Mouse (Mus musculus): ENCODE measurements around the gene Dock4. TPM values are rescaled to one million over a fixed set of nuclear protein-coding genes. Genes with fewer than 3 reads are reported as not detected.

Gene Dock4
- polyA plus RNA-seq, 1 experiment from 2014 or later: 1.8 TPM

DNA sequence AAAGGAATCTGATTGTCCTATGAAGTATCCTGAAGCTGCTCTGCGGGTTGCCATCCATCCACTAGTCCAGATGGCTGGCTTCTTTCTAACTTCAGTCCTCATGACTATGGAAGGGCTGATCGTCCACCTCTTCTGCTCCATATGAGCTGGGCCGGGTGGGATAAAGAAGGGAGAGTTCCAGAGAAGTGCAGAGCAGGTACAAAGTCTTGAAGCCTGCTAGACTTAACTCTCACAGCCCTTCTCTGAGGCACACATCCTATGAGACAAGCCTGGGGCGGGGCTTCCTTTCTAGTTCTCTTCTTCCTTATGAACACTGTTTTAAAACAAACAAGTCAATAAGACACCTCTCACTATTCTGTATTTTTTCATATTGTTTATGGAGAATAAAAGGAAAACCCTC lies 245.7 kb downstream of the Dock4 start:
- H3K36me3 ChIP-seq (ENCODE audit: control insufficient read depth, insufficient read depth): no peaks in the 10 kb centered on the region
- no peaks in the 10 kb centered on the region for H3K27me3 ChIP-seq (replicated peaks; ENCODE audit: control insufficient read depth, insufficient read depth, low read length)
- H3K4me3 ChIP-seq (ENCODE audit: low read depth, low read length): no peak overlapping the region
- H3K4me2 ChIP-seq (replicated peaks; ENCODE audit: low read depth): no peak overlapping the region
- ATAC-seq: peak; percentile 38; the same call in 1 of the 2 replicates
- 76% methylated on average over 4 of the region's 4 CpGs for whole genome bisulfite sequencing
- TF ChIP-seq CTCF (IDR thresholded peaks at IDR 0.05; ENCODE audit: low read depth): no peak
- no peaks in the 10 kb centered on the region for H3K9me3 ChIP-seq (ENCODE audit: control insufficient read depth)
- H3K4me1 ChIP-seq (replicated peaks; ENCODE audit: control insufficient read depth, insufficient read depth, low read length): no peaks in the 10 kb centered on the region
- no peak overlapping the region for H3K27ac ChIP-seq (ENCODE audit: low read depth, low read length)
- no peak overlapping the region for H3K9ac ChIP-seq (ENCODE audit: low read depth, low read length)

DNA sequence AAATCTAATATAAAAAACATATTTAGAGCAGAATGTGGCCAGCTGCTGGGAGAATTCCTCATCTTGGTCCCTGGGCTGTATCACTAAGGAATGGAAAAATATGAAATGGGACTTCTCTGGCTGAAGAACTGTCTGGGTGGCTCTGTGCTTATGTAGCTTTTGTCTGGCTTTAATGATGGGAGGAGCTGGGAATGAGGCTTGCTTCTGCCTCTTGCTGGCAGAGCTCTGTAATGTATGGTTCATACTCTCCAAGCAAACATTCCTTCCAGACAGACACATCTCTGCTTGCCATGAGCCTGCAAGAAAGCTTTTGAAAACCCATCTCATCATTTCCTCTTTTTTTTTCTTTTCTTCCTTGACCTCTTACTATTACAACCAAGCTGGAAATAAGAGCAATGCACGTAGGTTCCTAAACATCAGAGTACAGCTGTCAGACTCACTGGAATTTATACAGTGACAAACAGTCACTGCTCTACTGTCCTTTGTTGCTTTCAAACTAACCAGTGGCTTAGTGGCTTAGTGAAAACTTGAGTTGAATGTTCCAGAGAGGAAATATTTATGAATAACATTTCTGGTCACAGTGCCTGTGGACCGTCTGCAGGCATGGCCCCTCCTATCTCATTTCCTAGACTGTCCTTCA lies 248.4 kb downstream of the Dock4 start:
- no peak for ATAC-seq
- Histone ChIP-seq H3K9ac (ENCODE audit: low read depth, low read length) (no peak overlapping the region), H3K27me3 (replicated peaks; ENCODE audit: control insufficient read depth, insufficient read depth, low read length) (no peaks in the 10 kb centered on the region), H3K4me1 (replicated peaks; ENCODE audit: control insufficient read depth, insufficient read depth, low read length) (no peaks in the 10 kb centered on the region), H3K4me2 (replicated peaks; ENCODE audit: low read depth) (no peak overlapping the region), H3K9me3 (ENCODE audit: control insufficient read depth) (no peaks in the 10 kb centered on the region), H3K4me3 (ENCODE audit: low read depth, low read length) (no peak overlapping the region), H3K27ac (ENCODE audit: low read depth, low read length) (no peak overlapping the region), H3K36me3 (ENCODE audit: control insufficient read depth, insufficient read depth) (no peaks in the 10 kb centered on the region)
- TF ChIP-seq CTCF (IDR thresholded peaks at IDR 0.05; ENCODE audit: low read depth): 0 out of 2 replicates have a peak, but pooled peaks have one; percentile 15
- WGBS: 33% methylated on average over 2 of the region's 2 CpGs

DNA sequence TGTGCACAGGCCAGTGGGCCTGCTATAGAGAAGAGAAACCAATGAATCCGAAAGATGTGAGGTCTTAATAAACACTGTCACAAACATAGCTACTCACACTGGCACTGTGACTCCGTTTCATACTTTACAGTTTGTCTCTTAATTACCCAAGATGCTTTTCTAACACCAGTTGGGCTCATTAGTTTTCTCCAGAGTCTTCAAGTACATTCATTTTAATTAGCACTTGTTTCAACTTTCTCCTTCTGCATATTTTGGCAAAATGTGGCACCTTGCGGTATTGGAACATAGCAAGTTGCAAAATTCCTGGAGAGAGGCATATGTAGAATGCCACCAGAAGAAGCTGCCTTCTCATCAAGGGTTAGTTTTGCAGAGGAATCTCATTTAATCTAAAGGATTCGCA lies 252.6 kb downstream of the Dock4 start:
- H3K27me3 ChIP-seq (replicated peaks; ENCODE audit: control insufficient read depth, insufficient read depth, low read length): no peaks in the 10 kb centered on the region
- no peak for ATAC-seq
- no peak overlapping the region for H3K4me2 ChIP-seq (replicated peaks; ENCODE audit: low read depth)
- no peak overlapping the region for H3K4me3 ChIP-seq (ENCODE audit: low read depth, low read length)
- WGBS: 94% methylated on average over 4 of the region's 4 CpGs
- H3K27ac ChIP-seq (ENCODE audit: low read depth, low read length): no peak overlapping the region
- no peak for TF ChIP-seq CTCF (IDR thresholded peaks at IDR 0.05; ENCODE audit: low read depth)
- H3K9ac ChIP-seq (ENCODE audit: low read depth, low read length): no peak overlapping the region
- no peaks in the 10 kb centered on the region for H3K9me3 ChIP-seq (ENCODE audit: control insufficient read depth)
- H3K4me1 ChIP-seq (replicated peaks; ENCODE audit: control insufficient read depth, insufficient read depth, low read length): no peaks in the 10 kb centered on the region
- no peaks in the 10 kb centered on the region for H3K36me3 ChIP-seq (ENCODE audit: control insufficient read depth, insufficient read depth)

DNA sequence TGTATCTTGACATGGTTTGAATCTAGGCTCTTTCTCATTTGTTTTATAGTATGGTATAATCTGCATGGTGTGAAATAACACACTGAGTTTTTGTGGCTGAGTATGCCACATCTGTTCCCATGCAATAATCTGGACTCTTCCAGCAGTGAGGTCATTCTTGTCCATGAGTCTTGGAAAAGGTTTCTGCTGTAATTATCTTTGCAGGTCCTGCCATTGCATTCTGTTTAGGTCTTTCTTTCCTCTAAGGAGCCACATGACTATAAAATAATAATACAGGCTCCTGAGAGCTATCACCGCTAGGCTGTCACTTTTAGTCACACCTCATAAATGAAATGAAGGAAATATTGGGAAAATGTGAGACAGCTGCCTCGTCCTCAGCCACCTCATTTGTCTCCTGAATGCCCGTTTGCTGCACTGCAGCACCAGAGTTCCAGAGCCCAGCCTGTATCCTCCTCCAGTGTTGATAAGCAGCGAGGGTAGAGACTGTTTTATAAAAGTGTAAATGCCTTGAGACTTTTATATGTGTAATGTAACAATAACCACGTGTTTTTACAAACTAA lies 256.6 kb downstream of the Dock4 start:
- TF ChIP-seq CTCF (IDR thresholded peaks at IDR 0.05; ENCODE audit: low read depth): no peak
- Histone ChIP-seq H3K4me3 (ENCODE audit: low read depth, low read length) (no peak overlapping the region), H3K27me3 (replicated peaks; ENCODE audit: control insufficient read depth, insufficient read depth, low read length) (no peaks in the 10 kb centered on the region), H3K27ac (ENCODE audit: low read depth, low read length) (no peak overlapping the region), H3K36me3 (ENCODE audit: control insufficient read depth, insufficient read depth) (no peaks in the 10 kb centered on the region), H3K4me2 (replicated peaks; ENCODE audit: low read depth) (no peak overlapping the region), H3K9me3 (ENCODE audit: control insufficient read depth) (no peaks in the 10 kb centered on the region), H3K4me1 (replicated peaks; ENCODE audit: control insufficient read depth, insufficient read depth, low read length) (no peaks in the 10 kb centered on the region), H3K9ac (ENCODE audit: low read depth, low read length) (no peak overlapping the region)
- no peak for ATAC-seq
- 84% methylated on average over 5 of the region's 5 CpGs for WGBS

DNA sequence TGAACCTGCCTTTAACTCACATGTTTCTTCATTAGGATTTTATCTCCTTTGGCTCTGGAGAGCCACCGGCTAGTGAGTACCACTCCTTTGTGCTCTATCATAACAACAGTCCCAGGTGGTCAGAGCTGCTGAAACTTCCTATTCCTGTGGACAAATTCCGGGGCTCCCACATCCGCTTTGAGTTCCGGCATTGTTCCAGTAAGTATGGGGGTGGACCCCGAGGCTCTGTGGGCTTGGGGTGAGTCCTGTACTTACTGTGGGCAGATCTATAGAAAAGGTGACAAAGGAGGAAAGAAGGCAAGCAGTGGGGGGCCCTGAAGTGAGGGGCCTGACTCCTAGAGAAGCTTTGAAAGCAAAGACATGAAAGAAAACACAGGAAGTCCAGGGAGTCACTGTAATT lies 258.5 kb downstream of the Dock4 start:
- no peak for TF ChIP-seq CTCF (IDR thresholded peaks at IDR 0.05; ENCODE audit: low read depth)
- H3K27ac ChIP-seq (ENCODE audit: low read depth, low read length): no peak overlapping the region
- no peaks in the 10 kb centered on the region for H3K36me3 ChIP-seq (ENCODE audit: control insufficient read depth, insufficient read depth)
- H3K4me2 ChIP-seq (replicated peaks; ENCODE audit: low read depth): no peak overlapping the region
- H3K9ac ChIP-seq (ENCODE audit: low read depth, low read length): no peak overlapping the region
- no peak overlapping the region for H3K4me3 ChIP-seq (ENCODE audit: low read depth, low read length)
- no peaks in the 10 kb centered on the region for H3K27me3 ChIP-seq (replicated peaks; ENCODE audit: control insufficient read depth, insufficient read depth, low read length)
- H3K9me3 ChIP-seq (ENCODE audit: control insufficient read depth): no peaks in the 10 kb centered on the region
- whole genome bisulfite sequencing: 78% methylated on average over 5 of the region's 5 CpGs
- ATAC-seq: no peak
- no peaks in the 10 kb centered on the region for H3K4me1 ChIP-seq (replicated peaks; ENCODE audit: control insufficient read depth, insufficient read depth, low read length)

DNA sequence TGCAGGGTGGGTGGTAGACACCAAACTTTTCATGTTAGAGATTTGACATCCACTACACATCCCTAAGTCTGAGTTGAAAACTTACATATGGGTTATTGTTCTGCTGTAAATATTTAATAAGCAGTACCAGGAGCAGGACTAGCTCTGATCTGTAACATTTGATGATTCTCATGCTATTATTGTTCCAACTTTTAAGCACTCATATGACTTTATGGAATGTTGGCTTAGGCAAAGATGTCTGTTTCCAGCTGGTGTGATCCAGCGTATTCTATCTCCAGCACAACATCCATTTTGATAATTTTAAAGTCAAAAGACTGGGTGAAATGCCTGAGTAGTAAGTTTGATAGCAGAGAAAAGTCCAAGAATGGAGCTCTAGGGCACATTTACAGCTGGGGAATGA lies 261.4 kb downstream of the Dock4 start:
- WGBS: 70% methylated on average over 1 of the region's 1 CpGs
- no peaks in the 10 kb centered on the region for H3K27me3 ChIP-seq (replicated peaks; ENCODE audit: control insufficient read depth, insufficient read depth, low read length)
- H3K9me3 ChIP-seq (ENCODE audit: control insufficient read depth): no peaks in the 10 kb centered on the region
- no peak overlapping the region for H3K4me3 ChIP-seq (ENCODE audit: low read depth, low read length)
- H3K4me2 ChIP-seq (replicated peaks; ENCODE audit: low read depth): no peak overlapping the region
- H3K36me3 ChIP-seq (ENCODE audit: control insufficient read depth, insufficient read depth): no peaks in the 10 kb centered on the region
- TF ChIP-seq CTCF (IDR thresholded peaks at IDR 0.05; ENCODE audit: low read depth): no peak
- H3K9ac ChIP-seq (ENCODE audit: low read depth, low read length): no peak overlapping the region
- H3K27ac ChIP-seq (ENCODE audit: low read depth, low read length): no peak overlapping the region
- H3K4me1 ChIP-seq (replicated peaks; ENCODE audit: control insufficient read depth, insufficient read depth, low read length): no peaks in the 10 kb centered on the region
- no peak for ATAC-seq
